Mouse (Mus musculus) left cerebral cortex, postnatal 10 days (tissue): ENCODE measurements around the gene Cyp2s1. TPM values are rescaled to one million over a fixed set of nuclear protein-coding genes. Genes with fewer than 3 reads are reported as not detected.

Source experiments
- DNase-seq, 2 experiments: peaks; one replicate each; pipeline ENCODE4 v3.0.0; 2021 to 2022; ENCODE audit warnings: low spot score in 2 of 2, mixed read lengths in 1 of 2; ENCODE audit errors: extremely low spot score in 1 of 2
- intact Hi-C: fragments of 180-260 bp; cut with DNase I; formaldehyde crosslinking; loops from one replicate; pipeline ENCODE4 v1.15.1; 2025
- total RNA-seq, 2 experiments: library from RNA; stranded (reverse); gene quantifications; 2 replicates each; pipeline ENCODE4 v1.2.3; 2021

Cyp2s1 gene
- total RNA-seq: 1 to 10 TPM; 5.5 to 8.1 TPM

DNA sequence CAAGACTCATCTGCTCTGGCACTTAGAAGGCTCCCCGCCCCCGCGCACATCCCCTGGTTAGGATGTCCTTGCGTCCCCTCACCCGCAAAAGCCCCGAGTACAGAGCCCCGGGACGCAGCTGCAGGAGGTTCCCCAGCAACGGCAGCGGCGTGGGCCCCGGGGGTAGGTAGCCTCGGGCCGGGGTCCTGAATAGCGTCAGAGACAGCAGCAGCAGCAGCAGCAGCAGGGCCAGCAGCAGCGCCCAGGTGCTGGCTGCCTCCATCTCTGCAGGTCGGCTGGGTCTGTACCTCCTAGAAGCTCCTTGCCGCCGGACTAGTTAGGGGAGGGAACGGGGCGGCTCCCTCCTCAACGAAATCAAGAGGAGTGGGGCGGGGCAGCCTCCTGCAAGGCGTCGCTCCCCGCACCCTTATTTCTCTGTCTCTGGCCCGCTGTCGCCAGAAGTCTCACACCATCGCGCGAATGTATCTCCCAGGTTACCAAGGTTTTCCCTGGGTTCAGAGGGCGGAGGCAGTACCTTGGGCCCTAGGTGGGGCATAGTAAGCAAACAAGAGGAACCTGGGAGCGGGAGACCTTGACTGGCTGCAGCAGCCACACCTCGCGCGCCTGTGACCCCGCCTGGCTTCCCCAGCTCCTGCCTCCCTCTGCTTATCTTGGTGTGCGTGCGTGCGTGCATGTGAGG lies at the start of gene Cyp2s1:
Gene Cyp2s1 (minus strand): TSS at position 673 of the 679 bp plus-strand sequence.
- intact Hi-C loops: no loop called here
- peak in 1 of 2 experiments; percentile 60 for DNase-seq

DNA sequence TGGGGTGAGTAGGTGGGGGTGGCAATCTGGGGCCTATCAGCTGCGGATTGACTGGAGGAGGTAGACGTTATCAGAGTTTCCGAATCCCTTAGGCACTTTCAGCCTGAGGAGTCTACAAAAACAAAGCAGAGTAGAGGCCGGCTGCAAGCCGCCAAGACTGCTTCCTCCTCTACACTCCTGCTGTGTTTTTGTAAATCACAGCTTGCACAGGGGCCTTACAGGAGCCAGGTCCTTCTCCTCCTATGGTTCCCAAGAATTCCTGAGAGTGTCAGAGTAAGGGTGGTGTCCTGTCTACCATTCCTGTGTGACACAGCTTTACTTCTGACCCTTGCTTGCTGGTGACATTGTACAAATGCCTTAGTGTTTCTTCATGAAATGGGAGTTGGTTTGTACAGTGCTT lies 48.1 kb upstream of the Cyp2s1 start:
- no peak for DNase-seq
- intact Hi-C loops: no loop called here

DNA sequence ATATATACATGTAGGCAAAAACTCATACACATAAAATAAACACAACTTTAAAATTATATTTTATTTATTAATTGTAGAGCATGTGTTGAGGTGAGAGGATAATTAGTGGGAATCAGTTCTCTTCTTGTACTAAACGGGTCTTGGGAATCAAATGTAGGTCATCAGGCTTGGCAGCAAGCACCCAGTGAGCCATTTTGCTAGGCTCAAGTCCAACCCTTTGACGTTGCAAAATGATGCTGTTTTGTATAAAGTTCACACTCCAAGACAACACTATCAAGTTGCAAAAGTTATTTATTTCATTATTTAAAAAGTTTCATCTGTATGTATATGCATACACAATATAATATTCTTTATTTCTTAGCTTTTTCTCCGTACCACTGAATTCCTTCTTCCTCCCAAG lies 47.0 kb upstream of the Cyp2s1 start:
- intact Hi-C loops: no loop called here
- no peak for DNase-seq

DNA sequence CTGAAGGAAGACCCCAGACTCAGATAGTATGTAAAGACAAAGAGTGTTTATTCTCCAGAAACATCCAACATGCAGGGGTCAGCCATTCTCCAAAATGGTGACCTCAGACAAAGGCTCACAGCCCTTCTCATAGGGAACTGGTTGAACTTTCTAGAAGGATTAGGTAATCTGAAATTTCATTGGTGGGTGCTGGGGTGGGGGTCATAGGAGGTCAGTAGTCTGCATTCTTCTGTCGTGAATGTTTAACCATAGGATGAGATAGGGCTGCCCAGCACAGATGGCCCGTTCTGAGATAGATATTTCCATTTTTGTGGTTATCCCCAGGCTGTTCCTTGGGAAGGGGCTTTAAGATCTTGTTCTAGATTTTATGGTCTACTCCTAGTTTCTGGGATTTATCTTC lies 45.7 kb upstream of the Cyp2s1 start:
- DNase-seq: no peak
- intact Hi-C loops: no loop called here

DNA sequence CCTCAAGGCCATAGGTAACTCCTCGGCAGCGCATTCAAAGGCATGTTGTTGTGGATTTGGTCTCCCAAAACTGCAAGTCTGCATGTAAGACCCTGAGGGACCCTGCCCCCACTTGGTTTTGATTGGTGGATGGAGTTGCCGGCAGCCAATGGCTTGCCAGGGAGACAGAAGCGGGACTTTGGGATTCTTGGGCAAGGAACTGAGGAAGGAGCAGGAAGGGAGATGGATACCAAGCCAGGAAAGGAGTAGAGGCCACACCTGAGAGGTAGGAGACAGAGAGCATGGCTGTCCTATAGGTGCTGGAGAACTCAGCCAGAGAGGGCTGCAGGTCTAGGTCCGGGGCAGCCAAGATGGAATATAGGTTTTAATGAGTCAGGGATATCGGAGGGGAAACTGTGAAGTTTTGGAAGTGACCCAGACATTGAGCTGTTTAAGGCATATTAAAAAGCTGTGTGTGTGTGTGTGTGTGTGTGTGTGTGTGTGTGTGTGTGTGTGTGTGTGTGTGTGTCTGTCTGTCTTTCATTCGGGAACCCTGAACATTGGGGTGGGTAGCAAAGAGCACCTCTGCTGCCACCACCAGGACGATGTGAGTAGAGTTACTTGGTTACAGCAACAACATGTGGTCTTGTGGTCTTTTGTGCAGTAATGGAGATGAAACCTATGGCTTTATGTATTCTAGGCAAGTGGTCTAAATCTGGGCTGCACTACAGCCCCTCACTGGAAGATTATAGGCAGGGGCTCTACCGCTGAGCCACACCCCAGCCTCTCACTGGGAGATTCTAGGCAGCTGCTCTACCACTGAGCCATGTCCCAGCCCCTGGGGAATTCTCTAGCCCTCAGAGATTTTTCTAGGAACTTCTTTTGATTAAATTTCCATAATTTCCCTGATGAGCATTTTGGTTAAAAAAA lies 43.5 kb upstream of the Cyp2s1 start:
- DNase-seq: no peak
- intact Hi-C loops: no loop called here

DNA sequence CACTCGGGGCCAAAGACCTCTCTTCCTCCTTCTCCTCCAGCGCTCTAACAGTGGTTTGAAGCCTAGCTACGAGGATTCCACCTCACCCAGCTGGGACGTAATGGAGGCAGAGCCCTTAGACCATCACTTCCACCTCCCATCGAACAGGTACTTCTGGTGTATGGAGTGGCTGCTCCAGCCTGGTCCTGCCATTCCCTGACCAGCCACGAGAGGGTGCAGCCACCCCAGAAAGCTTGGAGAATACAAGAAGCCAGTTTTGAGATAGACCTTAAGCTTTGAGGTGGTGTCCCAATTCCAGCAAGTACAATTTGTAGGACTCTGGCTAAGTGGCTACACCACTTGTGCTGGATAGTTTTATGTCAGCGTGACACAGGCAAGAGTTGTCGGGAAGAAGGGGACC lies 38.4 kb upstream of the Cyp2s1 start:
- DNase-seq: peak in 1 of 2 experiments; percentile 54
- intact Hi-C loops: no loop called here

DNA sequence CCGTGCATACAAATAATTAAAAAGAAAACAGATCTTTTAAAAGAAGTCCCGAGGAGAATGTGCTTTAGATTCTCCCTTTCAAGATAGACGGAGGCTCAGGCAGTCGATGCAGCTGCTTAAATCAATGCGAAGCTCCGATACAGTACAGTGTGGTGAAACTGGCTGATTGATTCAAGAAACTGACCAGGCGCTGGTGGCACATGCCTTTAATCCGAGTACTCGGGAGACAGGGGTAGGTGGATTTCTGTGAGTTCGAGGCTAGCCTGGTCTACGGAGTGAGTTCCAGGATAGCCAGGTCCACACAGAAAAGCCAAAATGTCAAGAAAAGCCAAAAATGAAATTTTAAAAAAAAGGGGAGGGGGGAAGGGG lies 31.7 kb upstream of the Cyp2s1 start:
- no peak for DNase-seq
- intact Hi-C loops: loop anchor here (5.0 kb wide), 1 partner anchor 91 kb away; no protein-coding TSS in a partner anchor

DNA sequence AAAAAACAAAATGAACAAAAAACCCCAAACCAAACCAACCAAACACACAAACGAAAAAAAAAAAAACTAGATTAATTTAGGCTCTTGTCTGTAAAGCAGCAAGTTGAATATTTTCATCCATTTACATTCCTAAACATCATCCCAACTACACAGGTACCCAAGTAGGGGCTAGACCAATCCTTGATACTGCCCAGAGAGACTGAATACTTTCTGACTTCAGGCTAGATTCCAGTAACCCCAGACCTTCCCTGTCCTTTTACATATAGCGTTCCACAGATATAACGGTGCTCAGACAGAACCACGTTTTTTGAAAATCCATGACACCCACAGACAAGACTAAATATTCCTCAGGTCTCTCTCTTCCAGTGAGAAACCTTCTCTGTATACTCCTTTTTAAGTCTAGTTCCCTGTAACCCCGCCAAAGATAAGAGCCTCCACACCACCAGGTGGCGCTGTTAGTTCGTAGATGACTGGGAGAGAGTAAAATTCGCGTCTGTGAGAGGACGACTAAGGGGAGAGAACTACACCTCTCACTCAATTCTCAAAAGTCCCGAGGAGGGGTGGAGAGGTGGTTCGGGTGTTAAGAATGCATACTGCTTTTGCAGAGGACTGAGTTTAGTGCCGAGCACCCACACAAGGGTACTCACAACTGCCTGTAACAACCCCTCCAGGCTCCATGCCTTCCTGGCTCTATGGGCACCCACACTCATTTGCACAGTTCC lies 31.2 kb upstream of the Cyp2s1 start:
- DNase-seq: peak; percentile 85 to 92
- intact Hi-C loops: loop anchor here (5.0 kb wide), 1 partner anchor 91 kb away; no protein-coding TSS in a partner anchor

DNA sequence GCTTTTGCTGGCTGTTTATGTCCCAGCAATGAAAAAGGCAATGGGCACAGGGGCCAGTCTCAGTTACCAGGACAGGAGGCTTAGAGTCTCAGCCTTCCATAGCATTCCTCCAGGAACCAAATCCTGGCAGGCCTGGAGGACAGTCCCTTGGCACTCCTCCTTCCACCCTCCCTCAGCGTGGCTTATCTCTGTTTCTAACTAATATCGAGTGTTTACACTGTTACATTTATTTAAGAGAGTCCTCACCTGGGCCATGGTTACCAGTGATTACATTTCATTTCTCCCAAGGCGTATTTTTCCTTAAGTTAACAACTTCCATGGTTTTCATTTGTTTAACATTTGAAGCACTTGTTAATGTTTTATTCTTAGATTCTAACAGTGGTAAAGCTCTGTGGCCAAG lies 28.2 kb upstream of the Cyp2s1 start:
- DNase-seq: no peak
- intact Hi-C loops: loop anchor here (5.0 kb wide), 1 partner anchor 88 kb away; no protein-coding TSS in a partner anchor

DNA sequence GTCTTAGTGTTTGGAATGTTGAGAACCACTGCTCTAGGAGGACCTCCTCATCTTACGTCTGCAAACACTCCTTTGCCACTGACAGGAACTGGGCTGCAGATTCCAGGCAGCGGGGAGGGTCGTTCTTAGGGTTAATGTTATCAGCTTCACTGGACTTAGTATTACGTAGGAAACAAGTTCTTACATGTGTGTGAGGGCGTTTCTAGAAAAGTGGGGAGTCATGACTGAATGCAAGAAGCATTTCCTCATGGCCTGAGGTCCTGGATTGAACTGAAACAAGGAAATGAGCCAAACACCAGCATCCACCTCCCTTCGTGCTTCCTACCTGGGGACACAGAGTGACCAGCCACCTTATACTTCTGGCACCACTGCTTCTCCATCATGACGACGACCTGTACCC lies 27.7 kb upstream of the Cyp2s1 start:
- intact Hi-C loops: no loop called here
- no peak for DNase-seq

DNA sequence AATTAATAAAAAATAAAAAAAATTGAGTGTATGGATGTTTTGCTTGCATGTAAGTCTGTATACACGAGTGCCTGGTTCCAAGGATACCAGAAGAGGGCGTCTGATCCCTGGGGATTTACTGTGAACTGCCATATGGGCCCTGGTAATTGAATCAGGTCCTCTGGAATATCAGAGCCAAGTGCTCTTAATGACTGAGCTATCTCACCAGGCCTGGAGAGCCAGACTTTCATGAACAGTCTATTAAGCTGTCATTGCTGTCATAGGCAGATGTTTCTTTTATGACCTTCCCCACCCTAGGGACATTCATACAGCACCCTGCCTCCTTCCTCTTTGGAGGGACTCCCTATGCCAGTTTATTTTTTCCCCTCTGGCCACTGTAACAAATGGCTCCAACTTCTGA lies 26.8 kb upstream of the Cyp2s1 start:
- intact Hi-C loops: no loop called here
- DNase-seq: no peak

DNA sequence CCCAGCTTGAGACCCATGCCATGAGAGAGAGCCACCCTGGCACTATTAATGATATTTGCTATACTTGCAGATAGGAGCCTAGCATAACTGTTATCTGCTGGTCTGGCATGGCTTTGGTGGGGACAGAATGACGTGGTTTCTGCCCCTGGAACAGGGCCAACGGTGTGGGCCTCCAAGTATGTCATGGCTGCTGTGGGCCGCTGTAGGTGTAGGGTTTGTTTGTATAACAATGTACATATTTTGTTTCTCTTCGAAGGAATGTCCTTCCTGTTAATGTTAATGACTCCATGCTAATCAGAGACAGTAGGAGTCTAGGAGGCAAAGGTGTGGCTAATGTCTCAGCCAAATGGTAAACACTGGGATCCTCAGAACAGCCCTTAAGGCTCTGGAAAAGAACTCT lies 24.2 kb upstream of the Cyp2s1 start:
- DNase-seq: no peak

DNA sequence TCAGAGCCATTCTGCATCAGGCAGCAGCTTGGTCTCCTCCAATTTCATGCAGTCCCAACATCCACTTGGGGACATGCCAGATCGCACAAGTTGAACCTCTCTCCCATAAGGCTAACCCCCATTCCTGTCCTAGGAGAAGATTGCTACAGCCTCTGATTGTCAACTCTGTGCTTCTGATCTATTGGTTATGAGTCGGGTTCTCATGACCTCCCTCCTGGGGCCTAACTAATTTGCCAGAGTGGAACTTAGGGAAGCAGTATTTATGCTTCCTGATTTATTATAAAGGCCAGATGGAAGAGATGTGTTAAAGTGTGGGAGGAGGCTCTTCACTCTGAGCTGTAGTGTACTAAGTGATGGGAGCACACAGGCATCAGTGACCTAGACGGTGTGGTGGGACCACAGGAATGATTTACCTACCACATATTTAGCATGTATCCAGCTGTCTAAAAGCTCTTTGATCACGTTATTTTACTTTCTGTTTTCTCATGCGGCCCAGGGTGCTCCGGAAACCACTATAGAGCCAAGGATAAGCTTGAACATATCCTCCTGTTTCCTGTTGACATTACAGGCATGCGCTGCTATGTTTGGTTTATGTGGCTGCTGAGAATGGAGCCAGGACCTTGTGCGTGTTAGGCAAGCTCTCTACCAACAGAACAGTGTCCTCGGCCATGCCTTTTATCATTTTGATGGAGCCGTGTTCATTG lies 18.6 kb upstream of the Cyp2s1 start:
- intact Hi-C loops: no loop called here

More for the DNA sequence above, 24.2 kb upstream of the Cyp2s1 start:
- intact Hi-C loops: no loop called here

DNA sequence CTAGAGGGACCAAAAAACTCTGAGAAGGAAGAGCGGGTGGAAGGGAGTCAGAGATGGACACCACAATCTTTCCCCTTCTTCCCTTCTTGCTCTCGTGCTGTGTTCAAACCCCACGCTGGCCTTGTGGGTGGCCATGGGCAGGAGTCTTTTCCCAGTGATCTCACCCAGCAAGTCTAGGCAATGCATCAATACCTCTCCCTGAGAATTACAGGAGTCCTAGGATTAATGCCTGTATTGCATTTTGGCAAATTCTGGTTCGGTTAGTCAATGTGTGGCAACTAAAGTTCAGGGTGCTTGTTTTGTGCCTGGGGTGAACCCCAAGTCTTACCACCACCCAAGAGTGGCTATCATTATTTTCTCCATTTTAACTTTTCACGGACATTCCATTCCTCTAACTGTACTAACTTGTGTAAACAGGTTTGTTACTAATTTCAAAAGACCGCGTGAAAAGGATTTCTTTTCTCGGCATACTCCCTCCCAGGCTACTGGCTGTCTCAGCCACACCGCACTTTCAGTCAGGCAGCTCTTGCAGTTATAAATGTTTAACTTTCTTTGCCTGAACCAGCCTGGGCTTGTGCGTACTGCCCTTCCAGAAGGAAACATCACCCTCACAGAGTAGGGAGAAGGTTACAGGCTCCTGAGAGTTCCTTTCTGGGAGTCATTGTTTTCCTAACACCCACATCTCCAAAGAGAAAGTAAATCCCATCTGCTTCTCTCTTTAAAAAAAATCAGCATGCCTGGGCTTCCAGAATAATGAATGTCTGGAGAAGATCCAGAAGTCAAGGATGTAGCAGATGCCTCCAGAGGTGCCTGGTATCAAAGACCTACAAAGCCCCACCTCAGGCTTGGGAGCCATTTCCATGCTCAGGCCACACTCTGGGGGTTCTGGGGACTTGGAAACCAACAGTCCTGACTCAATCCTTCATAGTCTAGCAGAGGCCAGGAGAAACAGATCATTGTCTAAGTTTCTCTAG lies 15.1 kb upstream of the Cyp2s1 start:
- intact Hi-C loops: no loop called here
- no peak for DNase-seq

More for the DNA sequence above, 18.6 kb upstream of the Cyp2s1 start:
- no peak for DNase-seq

DNA sequence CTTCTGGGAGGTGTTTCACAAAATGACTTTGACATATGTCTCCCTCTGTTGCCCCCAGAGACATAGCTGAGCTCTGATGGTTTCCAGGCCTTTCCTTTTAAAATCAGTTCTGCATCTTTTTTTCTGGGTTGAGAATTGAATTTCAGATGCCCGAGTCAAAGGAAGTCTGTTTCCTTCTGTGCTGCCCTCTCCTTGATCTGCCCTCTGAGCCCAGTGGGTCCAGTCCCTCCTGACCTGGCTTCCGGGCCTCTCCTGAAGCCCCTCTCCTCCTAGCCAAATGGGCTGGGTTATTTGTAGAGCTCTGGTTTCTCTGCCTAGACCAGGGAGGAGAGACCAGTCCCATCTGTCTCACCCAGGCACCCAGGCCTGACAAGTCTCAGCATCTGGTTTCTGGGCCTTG lies 13.5 kb upstream of the Cyp2s1 start:
- intact Hi-C loops: no loop called here
- no peak for DNase-seq

DNA sequence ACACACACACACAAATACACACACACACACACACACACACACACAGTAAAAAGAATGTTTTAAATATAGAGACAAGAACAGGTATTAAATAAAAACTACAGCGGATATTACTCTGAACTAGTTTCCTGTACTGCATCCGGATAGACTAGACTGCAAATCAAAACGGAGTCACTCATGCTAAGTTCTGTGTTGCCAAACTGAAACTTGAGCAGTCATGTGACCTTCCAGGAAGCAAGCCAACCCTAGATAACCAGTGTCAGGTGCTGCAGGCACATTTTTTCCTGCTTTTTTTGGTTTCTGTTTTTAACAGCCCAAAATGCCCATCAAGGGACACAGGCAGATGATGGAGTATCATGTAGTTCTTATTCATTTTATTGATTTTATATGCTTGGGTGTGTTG lies 10.5 kb upstream of the Cyp2s1 start:
- no peak for DNase-seq
- intact Hi-C loops: no loop called here

DNA sequence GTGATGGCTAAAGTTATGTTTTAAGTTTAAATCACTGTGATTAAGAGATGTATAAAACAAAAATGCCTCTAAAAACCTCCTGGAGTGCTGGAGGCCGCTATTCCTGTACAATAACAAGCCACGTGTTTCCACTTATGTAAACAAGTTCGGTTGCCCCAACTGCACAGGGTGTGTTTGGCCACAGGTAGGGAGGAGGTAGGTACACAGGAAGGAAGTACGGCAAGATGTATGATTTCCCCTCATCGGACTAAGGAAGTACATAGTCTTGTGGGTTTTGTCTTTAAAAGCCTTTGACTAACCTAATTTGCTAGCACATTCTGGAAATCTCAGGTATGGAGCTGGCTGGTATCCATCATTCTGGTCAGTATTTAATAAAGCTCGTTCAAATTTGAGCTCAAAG lies 9.3 kb upstream of the Cyp2s1 start:
- no peak for DNase-seq
- intact Hi-C loops: no loop called here

DNA sequence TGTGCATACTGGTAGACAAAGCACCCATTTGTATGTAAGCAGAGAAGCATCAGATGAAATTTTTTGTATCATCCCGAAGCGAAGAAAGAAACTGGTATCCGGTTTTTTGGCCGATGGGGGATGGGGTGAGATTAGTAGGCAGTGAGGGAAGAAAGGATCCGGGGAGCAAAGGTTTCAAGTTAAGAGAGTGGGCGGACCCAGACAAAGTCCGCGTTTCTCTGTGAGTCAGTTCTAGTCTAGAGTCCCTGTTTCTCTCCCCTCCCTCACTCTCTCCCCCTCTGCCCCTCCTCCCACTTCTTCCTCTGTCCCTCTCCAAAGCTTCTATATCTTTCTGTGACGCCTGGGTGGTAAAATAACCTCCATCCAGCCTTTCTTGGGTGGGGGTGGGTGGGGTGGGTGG lies 8.3 kb upstream of the Cyp2s1 start:
- intact Hi-C loops: no loop called here
- DNase-seq: no peak
